Mouse (Mus musculus) c-Kit-positive CD71-negative TER-119-negative erythroid progenitor cells, embryonic 14.5 days (primary cell): ENCODE results near the gene Guca1b.

Experiments used
- DNase-seq: peaks from one replicate; pipeline ENCODE4 v3.0.0-alpha.2; 2013; ENCODE audit warnings: low read depth

Gene Guca1b

DNA sequence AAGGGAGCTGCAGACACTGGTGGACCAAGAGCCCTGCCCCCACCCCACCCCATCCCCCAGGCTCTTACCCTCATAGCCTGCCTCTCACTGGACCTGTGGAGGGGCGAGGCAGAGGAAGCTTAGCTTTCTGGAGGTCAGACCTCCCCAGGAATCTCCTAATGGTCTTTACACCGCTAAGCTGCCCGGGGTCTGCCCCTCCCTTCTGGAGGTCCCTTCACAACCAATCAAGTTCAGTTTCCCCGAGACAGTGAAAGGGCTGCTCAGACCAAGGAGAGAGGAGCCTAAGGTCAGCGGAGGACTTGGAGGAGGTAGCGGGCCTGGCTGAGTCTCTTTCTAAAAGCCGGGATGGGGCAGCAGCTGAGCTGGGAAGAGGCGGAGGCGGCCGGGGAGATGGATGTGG, at the start of gene Guca1b:
Guca1b (plus strand) TSS at position 249 of the 400 bp plus-strand sequence.
- DNase-seq: no peak

DNA sequence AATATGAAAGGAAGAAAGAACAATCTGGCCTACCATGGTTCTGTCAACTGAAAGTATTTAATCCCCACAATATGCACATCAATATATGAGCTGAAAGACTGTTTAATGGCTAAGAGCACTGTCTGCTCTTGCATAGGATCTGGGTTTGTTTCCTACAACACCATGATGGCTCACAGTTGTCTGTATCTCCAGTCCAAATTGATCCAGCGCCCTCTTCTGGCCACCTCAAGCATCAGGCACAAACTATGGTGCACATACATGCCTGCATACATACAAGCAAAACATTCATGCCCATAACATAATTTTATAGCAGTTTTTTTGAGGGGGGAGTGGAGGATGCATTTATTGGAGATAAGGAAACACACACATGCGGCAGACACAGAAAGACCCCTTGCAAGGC, 42.1 kb upstream of the Guca1b start:
- no peak for DNase-seq

DNA sequence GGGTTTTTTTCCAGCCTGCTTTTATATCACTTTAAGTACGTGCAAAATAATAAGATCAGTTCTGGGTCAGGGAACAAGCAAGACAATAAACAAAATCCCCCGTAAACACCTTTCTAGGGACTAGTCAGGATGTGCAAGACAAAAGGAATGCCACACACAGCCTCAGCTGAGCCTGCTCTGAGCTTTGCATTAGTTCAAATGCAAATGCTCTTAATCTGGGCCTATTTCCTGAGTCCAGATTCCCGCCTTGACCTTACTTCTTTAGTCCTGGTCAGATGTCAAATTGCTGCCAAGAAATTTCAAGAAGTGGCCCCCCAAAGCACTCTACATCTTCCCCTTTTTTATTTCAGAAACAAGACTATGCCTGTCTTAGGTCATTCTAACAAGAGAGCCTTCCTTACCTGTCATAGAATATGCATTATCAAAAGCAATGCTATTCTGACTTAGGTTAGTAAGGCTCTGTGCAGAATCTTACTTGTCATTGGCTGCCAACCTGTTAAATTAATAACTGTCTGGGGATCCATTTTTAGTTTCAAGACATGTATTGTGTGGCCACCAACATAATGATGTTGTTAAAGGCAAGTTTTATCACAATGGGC, 35.4 kb upstream of the Guca1b start:
- DNase-seq: no peak

DNA sequence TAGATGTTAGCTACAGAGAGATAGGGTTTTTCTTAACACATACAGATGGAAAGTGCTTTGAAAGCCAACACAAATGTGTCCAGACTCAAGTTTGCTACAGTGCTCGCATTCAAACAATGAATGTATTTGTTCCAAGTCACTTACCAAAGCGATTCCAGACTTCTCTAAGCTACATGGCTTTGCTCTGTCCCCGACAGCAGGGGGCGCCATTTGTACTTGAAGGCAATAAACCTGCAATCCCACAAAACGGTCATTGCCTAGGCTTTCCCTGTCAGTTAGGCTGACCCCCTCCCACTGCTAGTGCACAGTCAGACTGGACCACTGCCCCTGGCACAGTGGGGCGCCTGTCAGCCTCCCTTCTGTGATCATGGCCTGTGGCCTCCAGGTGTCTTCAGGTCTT, 25.2 kb upstream of the Guca1b start:
- peak; percentile 47 for DNase-seq

DNA sequence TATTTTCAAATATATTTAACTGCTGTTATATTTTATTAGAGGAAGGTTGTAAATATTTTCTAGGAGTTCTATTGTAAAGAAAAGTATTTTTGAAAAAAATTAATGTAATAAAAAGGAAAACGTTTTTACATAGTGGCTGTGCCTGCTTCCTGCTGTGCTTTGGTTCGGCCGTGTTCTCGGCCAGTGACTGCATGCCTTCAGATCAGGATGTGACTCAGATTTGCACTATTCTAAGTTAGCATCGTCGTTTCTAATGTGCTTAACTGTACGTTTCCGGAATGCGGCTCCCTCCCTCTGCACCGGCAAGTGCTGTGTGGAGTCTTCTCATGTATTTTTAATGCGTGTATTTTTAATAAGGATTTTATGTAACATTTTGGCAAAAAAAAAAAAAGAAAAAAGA, 23.9 kb upstream of the Guca1b start:
- DNase-seq: no peak

DNA sequence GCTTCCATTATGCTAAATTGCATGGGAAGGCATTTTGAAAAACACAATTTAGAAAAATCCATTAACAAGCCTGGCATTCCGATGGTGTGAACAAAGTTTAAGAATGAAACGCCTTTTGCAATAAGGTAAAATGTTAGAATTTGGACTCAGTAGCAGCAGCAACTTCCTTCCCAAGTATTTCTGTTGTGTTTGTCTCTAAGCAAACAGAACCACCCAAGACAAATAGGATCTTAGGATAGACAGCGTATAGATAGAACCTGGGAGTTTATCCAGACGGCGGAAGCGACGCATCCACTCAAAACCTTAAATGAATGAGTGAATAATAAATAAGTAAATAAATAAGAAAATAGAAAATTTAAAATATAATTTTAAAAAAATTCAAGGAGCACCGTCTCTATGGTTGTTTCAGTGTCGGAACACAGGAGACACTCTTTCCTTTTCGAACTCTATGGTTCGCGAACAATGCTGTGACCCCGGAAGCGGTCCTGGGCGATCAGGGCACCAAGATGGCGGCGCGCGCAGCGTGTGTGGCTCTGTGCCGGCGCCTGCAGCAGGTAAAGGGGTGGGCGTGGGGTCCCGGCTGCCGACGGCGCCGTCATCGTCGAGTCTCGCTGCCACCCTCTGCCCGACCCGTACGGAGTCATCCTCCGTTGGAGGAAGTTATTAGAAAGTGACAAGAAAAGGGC, 16.6 kb upstream of the Guca1b start, which contains the start of gene Mrps10:
Mrps10 (plus strand) TSS at position 487 of the 686 bp plus-strand sequence.
- DNase-seq: peak; percentile 83

DNA sequence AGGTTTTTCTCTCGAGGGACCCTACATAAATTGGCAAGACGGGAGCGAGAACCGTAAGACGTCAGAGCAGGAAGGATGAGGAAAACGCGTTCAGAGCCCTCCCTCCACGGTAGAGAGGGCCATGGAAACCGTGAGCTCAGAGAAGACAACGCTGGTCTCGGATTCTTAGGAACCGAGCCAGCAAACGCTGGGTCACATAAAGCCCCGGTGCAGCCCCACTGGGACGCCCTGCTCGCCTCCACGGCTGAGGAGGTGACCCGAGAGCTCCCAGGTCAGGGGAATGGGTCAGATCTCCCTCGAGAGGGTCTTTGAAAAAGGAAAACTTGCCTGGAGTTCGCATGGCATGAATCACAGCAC, 16.1 kb upstream of the Guca1b start:
- DNase-seq: no peak

DNA sequence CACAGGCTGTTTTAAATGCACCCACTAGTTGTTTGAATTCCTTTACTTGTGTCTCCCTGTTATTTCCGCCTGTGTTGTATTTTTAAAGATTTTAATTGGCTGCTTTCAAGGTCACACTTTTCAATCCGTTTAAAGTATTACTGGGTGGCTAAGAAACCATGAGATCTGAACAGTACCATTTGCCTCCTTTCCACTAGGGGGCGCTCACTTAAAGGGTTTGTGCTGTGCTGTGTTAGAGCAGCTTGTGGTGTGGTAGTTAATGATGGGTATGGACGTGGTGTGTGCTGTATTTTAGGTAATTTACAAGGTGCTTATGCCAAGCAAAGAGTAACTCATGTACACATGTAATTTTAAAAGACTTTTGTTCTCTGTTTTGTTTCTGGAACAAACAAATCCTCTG, 13.7 kb upstream of the Guca1b start:
- DNase-seq: peak; percentile 55

DNA sequence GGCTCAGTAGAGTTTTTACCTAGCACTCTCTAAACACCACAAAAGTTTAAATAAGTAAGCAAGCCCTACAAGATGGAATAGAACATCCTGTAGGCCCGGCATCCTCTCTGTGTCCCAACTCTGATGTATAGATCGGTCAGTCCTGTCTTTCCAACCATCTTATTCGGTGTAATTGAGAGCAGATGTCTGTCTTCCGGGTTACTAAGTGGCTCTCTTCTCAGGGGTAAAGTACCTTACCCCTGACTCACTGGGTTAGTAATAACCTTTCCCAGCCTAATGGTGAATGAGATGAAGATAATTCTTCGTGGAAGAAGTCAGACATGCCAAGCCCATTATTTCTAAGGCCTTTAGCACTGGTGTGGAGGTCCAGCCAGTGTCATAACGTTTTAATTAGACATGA, 11.2 kb upstream of the Guca1b start:
- no peak for DNase-seq

DNA sequence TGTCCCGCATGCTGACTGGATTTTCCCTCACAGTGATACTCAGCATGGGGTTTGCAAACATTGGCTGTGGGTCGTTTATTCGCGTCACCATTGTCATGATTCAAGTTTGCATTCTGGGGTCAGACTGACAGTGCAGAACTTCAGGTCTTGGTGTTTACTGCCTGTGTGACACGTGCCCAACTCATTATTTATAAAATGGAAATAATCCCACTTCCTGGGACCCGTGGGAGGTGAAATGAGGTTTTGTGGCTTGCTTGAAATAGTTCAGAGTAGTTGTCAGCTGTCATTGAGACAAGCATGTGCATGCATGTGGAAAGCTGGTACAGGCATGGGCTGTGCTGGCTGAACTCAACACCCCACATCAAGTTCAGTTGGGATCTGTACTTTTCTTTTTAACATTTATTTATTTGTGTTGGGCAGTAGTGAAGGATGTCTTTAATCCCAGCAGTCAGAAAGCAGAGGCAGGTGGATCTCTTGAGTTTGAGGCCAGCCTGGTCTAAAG, 8.4 kb upstream of the Guca1b start:
- DNase-seq: no peak

DNA sequence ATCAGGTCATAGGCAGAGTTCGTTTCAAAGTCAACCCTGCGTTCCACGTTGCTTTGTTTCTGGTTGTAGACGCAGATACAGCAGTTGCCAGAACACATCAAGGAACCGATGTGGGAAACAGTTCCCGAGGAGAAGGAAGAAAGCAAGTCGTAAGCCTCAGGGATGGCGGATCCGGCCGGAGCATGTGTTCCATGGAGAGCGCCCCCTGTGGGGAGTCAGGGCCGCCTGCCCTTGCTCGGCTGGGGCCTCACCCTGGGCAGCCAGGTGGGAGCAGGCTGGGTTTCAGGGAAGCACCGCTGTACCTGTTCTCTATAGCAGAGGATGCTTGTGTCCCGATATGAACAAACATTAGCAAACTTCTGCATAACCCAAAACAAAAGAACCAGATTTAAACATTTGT, 7.1 kb upstream of the Guca1b start:
- no peak for DNase-seq

DNA sequence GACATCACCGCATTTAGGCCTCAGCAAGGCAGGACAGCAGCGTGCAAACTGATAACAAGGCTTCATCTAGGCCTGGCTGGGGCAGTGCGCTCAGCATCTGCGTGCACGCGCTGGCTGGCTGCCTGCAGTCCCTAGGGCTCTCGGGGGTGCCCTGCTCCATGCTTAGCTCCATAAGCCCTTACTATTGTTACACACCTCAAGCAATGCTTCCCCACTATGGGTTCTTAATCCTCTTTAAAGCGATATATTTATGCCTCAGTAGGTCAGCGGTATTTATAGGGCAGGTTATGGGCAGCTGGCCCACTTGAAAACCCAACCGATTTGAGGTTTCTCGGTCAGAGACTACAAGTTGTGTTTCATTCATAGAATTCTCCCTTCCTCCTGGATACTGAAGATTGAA, 3.3 kb upstream of the Guca1b start:
- no peak for DNase-seq

DNA sequence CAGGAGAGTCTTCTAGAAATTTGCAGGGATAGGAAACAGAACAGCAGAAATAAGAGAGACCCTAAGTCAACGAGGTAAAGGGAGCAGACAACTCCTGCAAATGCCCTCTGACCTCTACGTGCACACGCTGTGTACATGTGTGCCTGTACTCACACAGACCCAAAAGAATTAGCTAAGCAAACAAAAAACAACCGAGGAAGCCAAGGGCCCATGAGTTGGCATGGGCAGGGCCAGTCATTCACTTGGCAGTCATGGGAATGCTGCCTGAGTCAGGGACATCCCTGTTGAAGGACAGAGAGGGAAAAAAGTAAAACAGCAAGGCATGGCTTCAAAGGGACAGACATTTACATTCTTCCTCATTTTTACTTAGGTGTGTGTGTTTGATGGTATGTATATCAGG, 1.9 kb upstream of the Guca1b start:
- DNase-seq: no peak

DNA sequence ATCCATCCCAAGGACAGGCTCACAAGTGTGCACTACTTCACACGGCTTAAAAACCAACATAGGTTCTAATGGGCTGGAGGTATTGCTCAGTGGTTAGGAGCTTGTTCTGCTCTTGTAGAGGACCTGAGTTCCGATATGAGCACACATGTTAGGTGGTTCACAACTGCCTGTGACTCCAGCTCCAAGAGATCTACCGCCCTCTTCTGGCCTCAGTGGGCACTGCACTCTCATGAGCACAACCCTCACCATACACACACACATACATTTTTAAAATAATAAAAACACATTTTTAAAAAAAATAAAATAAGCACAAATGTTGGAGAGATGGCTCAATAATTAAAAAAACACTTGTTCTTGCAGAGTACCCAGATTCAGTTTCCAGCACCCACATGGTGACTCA, 1.1 kb upstream of the Guca1b start:
- no peak for DNase-seq

DNA sequence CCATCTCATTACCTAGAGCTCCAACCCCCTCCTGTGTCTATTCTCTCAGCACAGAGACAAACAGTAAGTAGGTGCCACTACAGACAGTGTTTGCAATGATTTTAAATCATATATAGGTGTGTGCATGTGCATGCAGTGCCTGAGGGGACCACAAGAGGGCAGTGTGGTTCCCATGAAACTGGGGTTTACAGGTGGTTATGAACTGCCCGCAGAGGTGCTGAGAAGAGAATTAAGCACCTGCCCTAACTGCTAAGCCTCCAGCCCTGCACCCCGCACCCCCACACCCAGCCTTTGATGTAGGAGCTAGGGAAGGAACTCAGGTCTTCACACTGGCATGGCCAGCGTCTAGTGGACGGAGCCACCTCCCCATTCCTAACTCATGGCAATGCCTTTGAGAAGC, 1.5 kb downstream of the Guca1b start:
- no peak for DNase-seq

DNA sequence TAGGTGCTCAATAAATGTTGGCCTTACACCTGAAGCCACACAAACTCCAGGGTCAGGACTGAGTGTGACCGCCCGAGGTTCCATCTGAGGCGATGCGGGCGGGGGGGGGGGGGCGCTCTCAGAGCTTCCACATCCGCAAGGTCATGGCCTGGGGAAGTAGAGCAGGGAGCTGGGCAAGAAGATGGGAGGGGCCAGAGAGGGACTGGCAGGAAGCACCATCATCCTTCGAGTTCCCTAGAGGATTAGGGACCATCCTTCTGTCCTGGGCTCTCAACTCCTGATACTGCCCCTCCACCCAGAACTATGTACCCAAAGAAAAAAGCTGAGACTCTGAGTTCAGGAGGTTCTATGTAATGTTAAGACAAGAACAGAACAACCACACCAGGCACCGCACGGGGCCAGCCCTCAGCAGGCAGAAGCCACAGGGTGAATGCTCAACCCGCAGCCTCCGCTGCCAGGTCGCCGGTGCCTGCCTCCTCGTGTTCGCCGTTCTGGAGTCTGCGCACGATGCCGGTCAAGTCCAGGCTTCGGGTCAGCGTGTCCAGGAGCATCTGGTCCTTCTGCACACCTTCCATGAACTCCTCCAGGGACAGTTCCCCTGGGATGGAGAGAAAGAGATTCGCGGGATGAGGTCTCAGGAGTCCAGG, 9.2 kb downstream of the Guca1b start:
- no peak for DNase-seq

DNA sequence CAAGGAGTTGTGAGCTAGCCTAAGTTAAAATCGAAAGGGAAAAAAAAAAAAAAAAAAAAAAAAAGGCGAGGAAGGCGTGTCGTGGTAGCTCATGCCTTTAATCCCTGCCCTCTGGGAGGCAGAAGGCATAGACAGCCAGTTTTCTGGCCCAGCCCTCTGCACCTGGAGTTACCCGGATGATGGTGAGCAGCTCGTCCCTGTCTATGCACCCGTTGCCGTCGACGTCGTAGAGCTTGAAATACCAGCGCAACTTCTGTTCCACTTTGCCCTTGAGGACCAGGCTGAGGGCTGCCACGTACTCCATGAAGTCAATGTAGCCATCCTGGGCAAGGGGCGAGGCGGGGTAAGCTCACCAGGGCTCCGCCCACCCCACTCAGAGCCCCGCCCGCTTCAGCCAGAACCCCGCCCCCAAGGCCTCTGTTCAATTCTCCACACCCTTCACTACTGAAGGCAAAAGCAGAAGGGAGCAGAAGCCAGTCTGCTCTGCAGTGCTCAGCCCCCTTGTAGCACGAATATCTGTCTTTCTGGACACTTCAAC, 10.3 kb downstream of the Guca1b start:
- peak; percentile 56 for DNase-seq

DNA sequence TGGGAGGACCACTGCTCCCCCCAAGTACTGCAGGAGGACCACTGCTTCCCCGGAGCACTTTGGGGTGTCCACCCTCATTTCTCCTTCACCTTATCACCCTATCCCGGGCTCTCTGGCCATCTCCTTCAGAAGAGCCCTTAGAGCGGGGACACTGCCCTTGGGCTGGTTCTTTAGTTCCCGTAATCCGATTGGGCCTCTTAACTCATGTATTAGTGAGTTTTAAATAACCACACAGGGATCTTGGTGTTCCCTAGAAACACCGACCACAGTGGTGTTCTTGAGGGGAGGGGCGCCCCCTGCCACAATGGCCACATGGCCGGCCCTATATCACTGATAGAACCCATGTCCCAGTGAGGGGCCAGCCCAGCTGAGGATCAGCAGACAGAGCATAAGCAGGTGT, 13.9 kb downstream of the Guca1b start:
- DNase-seq: no peak

DNA sequence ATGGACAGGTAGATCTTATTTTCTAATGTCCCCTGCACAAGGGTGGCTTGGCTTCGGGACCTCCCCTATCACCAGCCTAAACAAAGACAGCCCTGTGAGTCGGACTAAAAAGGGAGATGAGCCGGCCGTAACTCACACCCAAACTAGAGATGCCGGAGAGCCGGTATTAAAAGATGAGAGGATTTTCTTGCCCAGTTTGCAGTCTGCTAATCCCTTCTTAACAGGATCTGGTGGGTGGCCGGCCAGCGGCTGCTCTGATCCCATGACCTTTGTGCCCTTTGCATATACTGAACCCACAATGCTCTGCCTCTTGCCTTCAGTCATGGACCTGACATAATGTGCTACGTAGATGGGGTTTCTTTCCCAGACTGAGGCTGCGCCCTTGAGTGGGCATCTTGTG, 15.3 kb downstream of the Guca1b start, which contains the start of gene Guca1a:
Guca1a (minus strand) TSS at position 134 of the 400 bp plus-strand sequence.
- no peak for DNase-seq

DNA sequence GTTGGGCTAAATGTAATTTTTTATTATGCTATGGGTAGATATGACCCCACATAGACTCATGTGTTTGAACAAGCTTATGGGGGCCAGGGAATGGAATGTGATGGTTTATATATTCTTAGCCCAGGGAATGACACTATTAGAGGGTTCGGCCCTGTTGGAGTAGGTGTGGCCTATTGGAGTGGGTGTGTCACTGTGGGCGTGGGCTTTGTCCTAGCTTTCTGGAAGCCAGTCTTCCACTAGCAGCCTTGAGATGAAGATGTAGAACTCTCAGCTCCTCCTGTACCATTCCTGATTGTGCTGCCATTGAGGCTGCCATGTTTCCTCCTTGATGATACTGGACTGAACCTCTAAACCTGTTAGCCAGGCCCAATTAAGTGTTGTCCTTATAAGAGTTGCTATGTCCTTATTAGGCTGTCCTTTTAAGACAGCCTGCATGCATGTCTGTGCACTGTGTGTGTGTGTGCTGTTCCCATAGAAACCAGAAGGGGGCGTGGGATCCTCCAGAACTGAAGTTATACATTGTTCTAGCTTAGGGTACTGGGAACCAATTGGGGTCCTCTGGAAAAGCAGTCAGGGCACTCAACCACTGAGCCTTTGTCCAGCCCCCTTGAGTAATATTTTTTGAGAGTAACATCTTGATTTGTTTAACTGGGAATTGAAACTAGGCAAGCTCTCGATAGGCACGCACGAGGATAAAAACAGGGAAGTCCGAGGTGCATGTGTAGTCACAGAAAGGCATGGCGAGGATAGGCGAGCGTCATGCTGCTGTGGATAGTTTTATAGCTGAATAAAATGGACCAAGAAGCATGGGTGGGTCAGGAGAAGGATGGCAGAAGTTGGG, 22.7 kb downstream of the Guca1b start:
- DNase-seq: no peak

DNA sequence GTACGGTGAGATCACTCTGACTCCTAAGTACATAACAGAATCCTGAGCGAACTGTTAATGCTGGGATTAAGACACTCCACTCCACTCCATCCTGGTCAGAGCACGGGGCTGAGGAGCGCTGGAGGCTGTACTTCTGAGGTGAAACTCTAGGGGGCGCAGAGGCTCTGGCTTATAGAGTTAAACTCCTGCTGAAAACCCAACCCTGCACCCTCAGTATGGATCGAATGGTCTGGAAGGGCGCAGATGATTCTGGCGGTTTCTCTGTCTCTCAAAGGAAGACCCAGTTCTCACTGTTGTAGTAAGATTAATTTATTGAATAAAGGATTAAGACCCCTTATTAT, 23.3 kb downstream of the Guca1b start:
- DNase-seq: peak; percentile 50
